Mouse (Mus musculus): ENCODE results near the gene Rtn4rl1.

The Rtn4rl1 gene

DNA sequence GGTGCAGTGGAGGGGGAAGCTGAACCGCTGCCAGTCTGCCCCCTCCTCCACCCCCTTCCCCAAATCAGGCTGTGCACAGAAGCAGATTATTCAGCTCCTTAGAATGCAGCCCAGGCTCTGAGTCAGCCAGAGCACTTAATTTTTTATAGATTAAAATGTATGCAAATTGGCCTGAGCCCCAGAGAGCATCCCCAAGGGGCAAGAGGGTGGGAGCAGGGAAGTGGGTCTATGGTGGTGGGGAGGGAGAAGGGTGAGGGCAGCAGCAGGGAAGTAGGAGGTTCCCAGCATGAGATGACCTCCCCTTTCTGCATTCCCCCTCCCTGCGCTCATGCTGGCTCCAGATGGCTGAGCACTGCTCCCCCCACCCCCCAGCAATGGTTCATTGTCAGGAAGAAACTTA lies 8.6 kb upstream of the Rtn4rl1 start:
- no peak for DNase-seq (ENCODE audit: low read depth, low spot score)

DNA sequence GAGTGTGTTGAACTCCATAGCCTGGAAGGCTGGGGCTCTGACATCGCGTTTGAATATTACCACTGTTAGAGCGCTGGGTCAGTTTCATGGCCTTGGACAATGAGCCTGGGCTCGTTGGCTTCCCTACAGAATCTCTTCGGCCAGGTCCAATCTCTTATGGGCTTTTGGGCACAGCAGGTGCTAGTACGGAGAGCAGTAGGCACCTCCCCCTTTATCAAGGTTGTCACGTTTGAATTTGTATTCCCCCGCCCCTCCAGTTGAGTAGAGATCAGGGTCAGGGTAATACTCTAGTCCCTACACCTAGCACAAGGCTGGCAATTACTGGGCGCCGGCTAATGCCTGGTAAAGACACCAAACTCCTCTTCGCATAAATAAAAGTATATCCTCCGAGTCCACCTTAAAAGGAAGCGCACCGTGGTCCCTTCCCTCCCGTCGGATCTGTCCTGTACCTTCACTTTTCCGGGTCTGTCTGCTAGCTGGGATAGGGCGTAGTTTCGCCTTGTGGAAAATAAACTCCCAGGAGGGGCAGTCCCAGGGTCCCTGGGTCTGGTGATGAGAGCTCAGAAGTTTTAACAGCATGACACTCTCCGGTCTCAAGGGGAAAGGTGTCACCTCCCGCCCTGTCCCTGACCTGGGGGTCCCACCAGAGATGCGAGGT lies 3.7 kb upstream of the Rtn4rl1 start:
- DNase-seq (ENCODE audit: low read depth, low spot score), result peak; percentile 78

GRCm38 (mm10) chr11:75190371-75190724 lies 3.2 kb upstream of the Rtn4rl1 start:
- DNase-seq (ENCODE audit: low read depth, low spot score), result peak; percentile 96

- no peak for DNase-seq (ENCODE audit: low read depth, low spot score)
Observed at GRCm38 (mm10) chr11:75190905-75191441, 2.6 kb upstream of the Rtn4rl1 start, which contains the start of gene Dph1. Dph1 (minus strand) TSS chr11:75191241.

- no peak for DNase-seq (ENCODE audit: low read depth, low spot score)
Observed at GRCm38 (mm10) chr11:75191841-75192240, 1.7 kb upstream of the Rtn4rl1 start.

DNA sequence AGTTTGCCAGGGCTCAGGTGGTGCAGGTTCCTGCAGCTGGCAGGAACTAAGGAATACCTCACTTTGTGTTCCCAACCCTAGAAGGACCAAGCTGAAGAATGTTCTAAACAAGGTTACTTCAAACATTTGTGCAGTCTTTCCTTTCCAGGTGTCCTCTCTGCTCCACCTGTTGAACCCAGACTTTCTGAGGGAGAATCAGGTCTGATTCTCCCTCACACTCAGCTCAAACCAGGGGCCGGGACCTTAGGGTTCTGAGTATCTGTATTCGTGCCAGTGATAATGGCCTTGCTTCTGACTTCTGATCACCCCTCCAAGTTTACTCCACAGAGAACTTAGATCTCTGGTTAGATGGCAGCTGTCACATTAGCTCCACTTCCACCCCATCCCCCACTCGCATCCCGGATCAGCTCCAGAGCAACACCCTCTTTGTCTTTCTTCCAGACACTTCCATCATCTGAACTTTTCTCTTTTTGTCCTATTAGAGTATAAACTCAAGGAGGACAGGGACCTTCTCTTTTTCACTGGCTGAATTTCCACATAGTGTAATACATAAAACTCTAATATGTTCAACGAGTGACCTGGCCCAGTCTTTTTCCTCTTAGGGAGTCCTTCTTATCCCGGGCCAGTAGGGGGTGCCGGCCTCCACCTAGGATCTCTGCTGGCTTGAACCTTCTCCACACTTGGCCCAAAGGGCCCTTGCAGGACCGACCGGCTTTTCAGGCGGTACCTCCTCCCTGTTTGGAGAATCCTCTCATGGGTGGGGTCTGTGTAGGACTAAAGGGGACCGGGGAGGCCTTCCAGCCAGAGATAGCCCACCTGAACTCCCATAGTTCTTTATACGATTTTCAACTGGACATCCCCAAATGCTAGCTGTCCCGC lies 1.0 kb upstream of the Rtn4rl1 start:
- peak; percentile 90 for DNase-seq (ENCODE audit: low read depth, low spot score)

- DNase-seq (ENCODE audit: low read depth, low spot score), result peak; percentile 66
Observed at GRCm38 (mm10) chr11:75194121-75194849, 702 bp downstream of the Rtn4rl1 start.

GRCm38 (mm10) chr11:75194850-75195461 lies 1.4 kb downstream of the Rtn4rl1 start:
- DNase-seq (ENCODE audit: low read depth, low spot score), result peak; percentile 99

DNA sequence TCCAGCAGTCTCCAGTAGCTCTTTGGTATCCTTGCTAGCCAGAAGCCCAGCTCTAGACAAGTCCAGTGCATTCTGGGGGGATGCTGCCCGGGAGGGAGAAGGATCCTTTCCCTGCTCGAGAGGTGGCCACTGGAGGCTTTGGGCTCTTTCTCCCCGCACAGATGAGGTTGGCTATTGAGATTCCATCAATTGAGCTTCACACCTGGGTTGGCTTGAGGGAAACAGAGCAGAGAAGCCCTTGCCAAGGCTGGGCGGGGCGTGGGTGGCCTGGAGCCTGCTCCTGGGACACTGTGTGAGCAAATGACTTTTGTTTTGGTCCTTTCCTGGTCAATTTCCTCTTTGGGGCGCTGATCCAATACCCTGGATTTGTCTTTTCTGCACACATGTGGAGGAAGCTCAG lies 2.5 kb downstream of the Rtn4rl1 start:
- no peak for DNase-seq (ENCODE audit: low read depth, low spot score)

- peak; percentile 67 for DNase-seq (ENCODE audit: low read depth, low spot score)
Observed at GRCm38 (mm10) chr11:75197956-75198355, 4.4 kb downstream of the Rtn4rl1 start.

- DNase-seq (ENCODE audit: low read depth, low spot score), result no peak
Observed at GRCm38 (mm10) chr11:75198792-75199191, 5.2 kb downstream of the Rtn4rl1 start.

DNA sequence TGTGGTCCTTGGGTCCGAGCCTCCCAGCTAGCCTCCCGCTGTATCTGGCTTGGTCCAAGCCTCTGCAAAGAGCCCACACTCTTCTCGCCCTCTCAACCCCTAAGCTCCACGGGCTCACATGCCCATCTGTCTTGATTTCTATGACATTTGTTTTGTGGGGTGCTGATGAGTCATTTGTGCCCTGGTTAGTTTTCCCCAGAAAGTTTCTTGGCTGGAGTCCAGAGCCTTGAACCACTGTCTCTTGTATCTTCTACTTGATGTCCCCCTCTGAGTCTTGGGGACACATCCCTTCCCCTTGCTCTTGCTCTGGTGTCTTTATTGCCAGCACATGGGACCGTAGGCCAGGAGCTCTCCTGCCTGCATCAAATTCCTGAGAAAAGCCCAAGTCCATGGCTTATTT lies 6.4 kb downstream of the Rtn4rl1 start:
- DNase-seq (ENCODE audit: low read depth, low spot score), result no peak

GRCm38 (mm10) chr11:75200935-75201334 lies 7.4 kb downstream of the Rtn4rl1 start:
- DNase-seq (ENCODE audit: low read depth, low spot score), result no peak

DNA sequence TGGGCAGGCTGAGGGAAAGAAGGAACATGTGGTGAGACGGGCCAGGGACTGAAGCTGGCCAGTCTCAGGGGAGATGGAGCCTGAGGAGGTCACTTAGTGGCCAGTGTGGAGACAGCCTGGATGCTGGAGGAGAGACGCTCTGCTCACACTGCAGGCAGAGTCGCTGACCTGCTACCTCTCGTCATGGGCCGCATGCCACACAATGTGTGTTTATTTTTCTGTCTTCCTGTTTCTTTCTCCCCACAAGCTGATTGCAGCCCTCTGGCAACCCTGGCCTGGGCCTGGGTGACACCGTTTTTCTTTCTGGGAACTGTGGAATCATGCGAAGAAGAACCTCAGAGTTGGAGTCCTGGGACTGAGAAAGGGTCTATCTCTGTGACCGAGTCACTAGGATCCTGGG lies 8.1 kb downstream of the Rtn4rl1 start:
- DNase-seq (ENCODE audit: low read depth, low spot score), result no peak

DNA sequence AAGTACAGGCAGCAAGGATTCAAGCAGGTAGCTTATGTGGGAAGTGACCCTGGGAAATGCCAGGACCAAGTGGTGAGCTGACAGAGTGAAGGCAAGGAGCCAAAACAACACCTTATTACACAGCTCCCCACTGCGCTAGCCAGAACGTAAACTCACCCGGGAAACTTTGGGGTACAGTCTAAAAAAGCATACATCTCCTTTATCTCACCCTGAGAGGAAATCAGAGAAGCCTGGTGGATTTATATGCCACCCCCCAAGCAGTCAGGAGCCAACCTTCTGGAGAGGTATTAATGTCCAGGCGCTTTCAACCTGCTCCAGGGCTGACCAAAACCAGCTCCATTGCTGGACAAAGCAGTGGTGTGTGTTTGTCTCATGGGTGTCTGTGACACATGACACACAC lies 10.3 kb downstream of the Rtn4rl1 start:
- DNase-seq (ENCODE audit: low read depth, low spot score), result no peak

GRCm38 (mm10) chr11:75204472-75204871 lies 10.9 kb downstream of the Rtn4rl1 start:
- DNase-seq (ENCODE audit: low read depth, low spot score), result no peak

GRCm38 (mm10) chr11:75206347-75206746 lies 12.8 kb downstream of the Rtn4rl1 start:
- no peak for DNase-seq (ENCODE audit: low read depth, low spot score)

DNA sequence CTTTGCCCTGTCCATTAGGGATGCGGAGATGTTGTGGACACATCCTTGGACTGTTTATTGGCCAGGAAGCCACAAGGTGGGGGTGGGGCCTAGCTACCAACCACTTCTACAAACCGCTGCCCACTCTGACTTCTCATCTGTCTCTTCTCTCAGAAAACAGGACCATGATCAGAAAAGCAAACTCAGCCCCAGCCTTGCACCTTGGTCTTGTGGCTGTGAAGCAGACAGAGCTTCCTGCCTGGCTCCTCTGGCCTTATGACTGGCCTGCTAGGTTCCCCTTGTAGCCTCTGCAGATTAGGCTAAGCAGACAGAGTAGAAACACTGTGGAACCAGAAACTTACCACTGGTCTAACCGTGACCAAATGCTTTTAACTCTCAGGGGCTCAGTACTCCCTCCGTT lies 15.8 kb downstream of the Rtn4rl1 start:
- no peak for DNase-seq (ENCODE audit: low read depth, low spot score)

GRCm38 (mm10) chr11:75210093-75210492 lies 16.5 kb downstream of the Rtn4rl1 start:
- DNase-seq (ENCODE audit: low read depth, low spot score), result no peak

- no peak for DNase-seq (ENCODE audit: low read depth, low spot score)
Observed at GRCm38 (mm10) chr11:75210755-75211154, 17.2 kb downstream of the Rtn4rl1 start.

GRCm38 (mm10) chr11:75212031-75212667 lies 18.6 kb downstream of the Rtn4rl1 start:
- no peak for DNase-seq (ENCODE audit: low read depth, low spot score)

All from R1 (cell line).